Mouse (Mus musculus) E14TG2a.4 (cell line): ENCODE measurements around the gene Spg7.

Experiments used
- CTCF ChIP-seq: conservative IDR thresholded peaks from 2 replicates; pipeline ENCODE4 v1.5.1; 2014; ENCODE audit warnings: low read length
- NANOG ChIP-seq: IDR thresholded peaks from 2 replicates; pipeline ENCODE4 v1.6.1; 2014; ENCODE audit warnings: borderline replicate concordance, low read length, mixed read lengths

DNA sequence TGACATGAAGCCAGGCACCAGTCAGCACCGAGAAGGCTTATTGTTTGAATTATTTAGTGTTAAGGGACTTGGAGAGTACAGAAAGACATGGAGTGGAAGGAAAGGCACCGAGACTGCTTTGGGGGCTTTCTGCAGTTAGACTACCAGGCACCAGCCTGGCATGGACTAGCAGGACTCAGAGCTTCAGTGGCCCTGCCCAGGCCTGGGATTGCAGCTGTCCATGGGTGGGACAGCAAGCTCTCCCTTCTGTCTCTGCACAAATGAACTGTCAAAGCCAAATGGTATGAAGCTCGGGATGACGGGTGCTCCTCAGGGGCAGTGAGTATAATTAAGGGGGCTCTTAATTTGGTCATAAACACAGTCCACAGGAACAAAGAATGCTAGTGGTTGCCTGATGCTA, 1.3 kb downstream of the Spg7 start:
- TF ChIP-seq CTCF (no peak), NANOG (no peak)
